ENCODE assay signal across 10 mouse cellular contexts in the genomic region with DNA sequence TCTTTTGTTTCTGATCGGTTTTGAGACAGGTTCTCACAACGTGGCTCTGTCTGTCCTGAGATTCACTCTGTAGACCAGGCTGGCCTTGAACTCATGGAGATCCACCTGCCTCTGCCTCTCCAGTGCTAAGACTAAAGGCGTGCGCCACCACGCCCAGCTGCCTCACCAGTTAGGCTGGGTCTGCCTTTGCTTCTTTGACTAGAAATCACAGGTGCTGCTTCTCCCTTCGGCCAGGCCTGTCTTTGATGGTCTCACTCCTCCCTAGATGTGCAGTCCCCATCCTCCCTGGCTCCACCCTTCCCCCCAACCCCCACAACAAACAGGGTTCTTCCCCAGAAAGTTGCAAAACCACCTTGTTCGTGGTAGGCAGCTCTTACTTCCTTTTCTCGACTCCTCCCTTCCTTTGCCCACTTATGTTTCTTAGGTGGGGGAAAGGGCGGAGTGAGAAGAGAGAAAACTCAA. TPM values are rescaled to one million over a fixed set of nuclear protein-coding genes. Genes with fewer than 3 reads are reported as not detected.
DNase-seq lines count a peak whose midpoint lies in the region; ATAC-seq lines count a peak whose summit lies in the region.
"Had no signal": no experiment of that assay in that cellular context is flagged by ENCODE, and none has a peak within 500 bp of the region (broad histone marks: within the 10 kb centered on the region; RNA-seq: fewer than 3 reads in every experiment).

No protein-coding gene starts in this region.

- ATAC-seq in CD4-positive, CD25-positive, alpha-beta regulatory T cell, adult 4 months = peak; percentile 49
- ATAC-seq in common myeloid progenitor, adult 5-6 weeks (replicated peaks; ENCODE audit: low read depth, poor library complexity, severe bottlenecking) = peak; percentile 37
- peak; percentile 69 for ATAC-seq in megakaryocyte, adult 5-6 weeks (ENCODE audit: poor library complexity, severe bottlenecking)
- no peak for ATAC-seq in hindbrain, embryonic 13.5 days (ENCODE audit: low FRiP score)

- no peaks in the 10 kb centered on the region for H3K27me3 ChIP-seq in midbrain, embryonic 10.5 days (ENCODE audit: low read depth, poor library complexity, severe bottlenecking)
- H3K27me3 ChIP-seq in hindbrain, embryonic 13.5 days = peaks cover 9% of the 10 kb centered on the region; the same call in 1 of the 2 replicates
- H3K27me3 ChIP-seq: embryonic facial prominence, embryonic 13.5 days had no signal

- peak; percentile 59 to 79 for DNase-seq in thymus, adult 18-20 months
- no peak for DNase-seq in midbrain, embryonic 10.5 days (ENCODE audit: low spot score)
- no peak for DNase-seq in adrenal gland, adult 2 months
- DNase-seq: kidney, adult 2 months had no signal

- H3K4me2 ChIP-seq in hindbrain, embryonic 13.5 days = no peak overlapping the region
- H3K4me2 ChIP-seq: embryonic facial prominence, embryonic 13.5 days; midbrain, embryonic 11.5 days had no signal

- no peak overlapping the region for H3K27ac ChIP-seq in midbrain, embryonic 10.5 days (replicated peaks)
- no peak overlapping the region for H3K27ac ChIP-seq in hindbrain, embryonic 13.5 days
- H3K27ac ChIP-seq: embryonic facial prominence, embryonic 13.5 days had no signal

- H3K9me3 ChIP-seq in midbrain, embryonic 10.5 days (replicated peaks) = no peaks in the 10 kb centered on the region; the same call in 1 of the 2 replicates
- no peaks in the 10 kb centered on the region for H3K9me3 ChIP-seq in hindbrain, embryonic 13.5 days
- H3K9me3 ChIP-seq: embryonic facial prominence, embryonic 13.5 days had no signal

- peaks cover 11% of the 10 kb centered on the region for H3K4me1 ChIP-seq in midbrain, embryonic 10.5 days
- H3K4me1 ChIP-seq in hindbrain, embryonic 13.5 days (replicated peaks) = peaks cover 10% of the 10 kb centered on the region

- H3K36me3 ChIP-seq in midbrain, embryonic 10.5 days = no peaks in the 10 kb centered on the region
- H3K36me3 ChIP-seq in hindbrain, embryonic 13.5 days = no peaks in the 10 kb centered on the region
- H3K36me3 ChIP-seq: embryonic facial prominence, embryonic 13.5 days had no signal

- 84% methylated on average over 9 of the region's 9 CpGs for WGBS in midbrain, embryonic 10.5 days
- 85% methylated on average over 9 of the region's 9 CpGs for WGBS in hindbrain, embryonic 13.5 days

- H3K9ac ChIP-seq in hindbrain, embryonic 13.5 days = no peak overlapping the region
- H3K9ac ChIP-seq: embryonic facial prominence, embryonic 13.5 days had no signal

- no peak overlapping the region for H3K4me3 ChIP-seq in midbrain, embryonic 10.5 days
- no peak overlapping the region for H3K4me3 ChIP-seq in hindbrain, embryonic 13.5 days
- H3K4me3 ChIP-seq: embryonic facial prominence, embryonic 13.5 days had no signal

RNA-seq across cellular contexts. Expression of gene Bin2, which starts 4.5 kb away (rescaled TPM):
- polyA plus RNA-seq in CD4-positive, CD25-positive, alpha-beta regulatory T cell, adult 4 months (2017; shearing (Covaris generic)) = 100 to 1,000 TPM; 283 to 390 TPM
- 134 and 142 TPM in 2 replicates for total RNA-seq in common myeloid progenitor, adult 5-6 weeks (2017)
- 309 and 324 TPM in 2 replicates for total RNA-seq in megakaryocyte, adult 5-6 weeks (2015)
- 275 and 304 TPM in 2 replicates for total RNA-seq in megakaryocyte, adult 5-6 weeks (2017)
- 3.2 and 5.0 TPM in 2 replicates for polyA plus RNA-seq in midbrain, embryonic 10.5 days (2016; fragmentation: Nextera tagmentation; extraction: Ambion mirVana)
- 1 to 10 TPM; 3.1 to 4.2 TPM for total RNA-seq in adrenal gland, adult 2 months (2021)
- polyA plus RNA-seq in adrenal gland, adult 2 months (2012; rRNA removed) = 2.8 and 3.7 TPM in 2 replicates
- polyA plus RNA-seq in hindbrain, embryonic 13.5 days (2015; fragmentation: Nextera tagmentation; extraction: Ambion mirVana) = 2.0 and 2.4 TPM in 2 replicates

RNA-seq across cellular contexts. Expression of gene Cela1, which starts 22.9 kb away (rescaled TPM):
- polyA plus RNA-seq in CD4-positive, CD25-positive, alpha-beta regulatory T cell, adult 4 months (2017; shearing (Covaris generic)) = 10 to 100 TPM in 1 of 2 experiments, 1 to 10 TPM in 1; 5.7 to 10.5 TPM
- 21.1 and 29.0 TPM in 2 replicates for total RNA-seq in common myeloid progenitor, adult 5-6 weeks (2017)
- total RNA-seq in megakaryocyte, adult 5-6 weeks (2015) = 3.5 and 6.2 TPM in 2 replicates
- total RNA-seq in megakaryocyte, adult 5-6 weeks (2017) = 1.8 and 4.2 TPM in 2 replicates
- 0.96 and 1.7 TPM in 2 replicates for polyA plus RNA-seq in midbrain, embryonic 10.5 days (2016; fragmentation: Nextera tagmentation; extraction: Ambion mirVana)
- total RNA-seq in adrenal gland, adult 2 months (2021) = 10 to 100 TPM; 54.0 to 86.4 TPM
- polyA plus RNA-seq in adrenal gland, adult 2 months (2012; rRNA removed) = 83.5 and 83.8 TPM in 2 replicates
- 1.4 and 2.1 TPM in 2 replicates for polyA plus RNA-seq in hindbrain, embryonic 13.5 days (2015; fragmentation: Nextera tagmentation; extraction: Ambion mirVana)

RNA-seq across cellular contexts. Expression of gene Smagp, which starts 28.1 kb away (rescaled TPM):
- polyA plus RNA-seq in CD4-positive, CD25-positive, alpha-beta regulatory T cell, adult 4 months (2017; shearing (Covaris generic)) = not detected
- 5.1 TPM in 1 of 2 replicates, not detected in the other for total RNA-seq in common myeloid progenitor, adult 5-6 weeks (2017)
- 1.1 and 3.2 TPM in 2 replicates for total RNA-seq in megakaryocyte, adult 5-6 weeks (2015)
- 0.51 and 4.5 TPM in 2 replicates for total RNA-seq in megakaryocyte, adult 5-6 weeks (2017)
- 3.9 and 4.7 TPM in 2 replicates for polyA plus RNA-seq in midbrain, embryonic 10.5 days (2016; fragmentation: Nextera tagmentation; extraction: Ambion mirVana)
- total RNA-seq in adrenal gland, adult 2 months (2021) = 10 to 100 TPM; 41.7 to 44.2 TPM
- polyA plus RNA-seq in adrenal gland, adult 2 months (2012; rRNA removed) = 35.1 and 40.6 TPM in 2 replicates
- 4.0 and 4.1 TPM in 2 replicates for polyA plus RNA-seq in hindbrain, embryonic 13.5 days (2015; fragmentation: Nextera tagmentation; extraction: Ambion mirVana)

RNA-seq across cellular contexts. Expression of gene Dazap2, which starts 49.7 kb away (rescaled TPM):
- polyA plus RNA-seq in CD4-positive, CD25-positive, alpha-beta regulatory T cell, adult 4 months (2017; shearing (Covaris generic)) = 100 to 1,000 TPM; 682 to 766 TPM
- 155 and 179 TPM in 2 replicates for total RNA-seq in common myeloid progenitor, adult 5-6 weeks (2017)
- 576 and 578 TPM in 2 replicates for total RNA-seq in megakaryocyte, adult 5-6 weeks (2015)
- total RNA-seq in megakaryocyte, adult 5-6 weeks (2017) = 242 and 284 TPM in 2 replicates
- polyA plus RNA-seq in midbrain, embryonic 10.5 days (2016; fragmentation: Nextera tagmentation; extraction: Ambion mirVana) = 231 and 250 TPM in 2 replicates
- total RNA-seq in adrenal gland, adult 2 months (2021) = 100 to 1,000 TPM; 211 to 277 TPM
- 887 and 1,091 TPM in 2 replicates for polyA plus RNA-seq in adrenal gland, adult 2 months (2012; rRNA removed)
- polyA plus RNA-seq in hindbrain, embryonic 13.5 days (2015; fragmentation: Nextera tagmentation; extraction: Ambion mirVana) = 150 and 152 TPM in 2 replicates

Comparison
In these comparisons a context has a peak if more than half of its experiments do, and no peak if none do; other contexts are left out.
1. DNase-seq: peak in thymus, adult 18-20 months (2 of 2); none in midbrain, embryonic 10.5 days (single experiment) and adrenal gland, adult 2 months (single experiment).
2. RNA of gene Bin2, which starts 4.5 kb away (polyA plus RNA-seq): 283 to 390 TPM in CD4-positive, CD25-positive, alpha-beta regulatory T cell, adult 4 months; 2.8 to 3.7 TPM in adrenal gland, adult 2 months, 3.2 to 5.0 TPM in midbrain, embryonic 10.5 days and 2.0 to 2.4 TPM in hindbrain, embryonic 13.5 days; every median in the first group is over 10 times any median in the second.